Mouse (Mus musculus): ENCODE results near the gene Pde3a. TPM values are rescaled to one million over a fixed set of nuclear protein-coding genes. Genes with fewer than 3 reads are reported as not detected.

The Pde3a gene
- polyA plus RNA-seq, 1 experiment from 2014 or later = 12.0 TPM

- Histone ChIP-seq H3K9me3 (ENCODE audit: control insufficient read depth, low read depth, low read length) (no peaks in the 10 kb centered on the region), H3K27me3 (ENCODE audit: control insufficient read depth, insufficient read depth, low read length) (no peaks in the 10 kb centered on the region), H3K4me3 (ENCODE audit: low read depth, low read length) (no peak overlapping the region), H3K9ac (replicated peaks; ENCODE audit: low read depth, low read length) (no peak overlapping the region), H3K4me2 (replicated peaks; ENCODE audit: low read depth, low read length) (no peak overlapping the region), H3K27ac (ENCODE audit: low read length) (no peak overlapping the region), H3K4me1 (ENCODE audit: control insufficient read depth, insufficient read depth, low read length) (no peaks in the 10 kb centered on the region), H3K36me3 (ENCODE audit: control insufficient read depth, insufficient read depth, low read length) (no peaks in the 10 kb centered on the region)
- ATAC-seq (ENCODE audit: insufficient number of reproducible peaks, insufficient read depth, low FRiP score, low read depth) = no peak
- whole genome bisulfite sequencing = 64% methylated on average over 2 of the region's 2 CpGs
These were observed 123.6 kb downstream of the Pde3a start for GRCm38 (mm10) chr6:141372697-141373096.

- Histone ChIP-seq H3K4me1 (ENCODE audit: control insufficient read depth, insufficient read depth, low read length) (no peaks in the 10 kb centered on the region), H3K27ac (ENCODE audit: low read length) (no peak overlapping the region), H3K9ac (replicated peaks; ENCODE audit: low read depth, low read length) (no peak overlapping the region), H3K4me3 (ENCODE audit: low read depth, low read length) (no peak overlapping the region), H3K27me3 (ENCODE audit: control insufficient read depth, insufficient read depth, low read length) (no peaks in the 10 kb centered on the region), H3K4me2 (replicated peaks; ENCODE audit: low read depth, low read length) (no peak overlapping the region), H3K9me3 (ENCODE audit: control insufficient read depth, low read depth, low read length) (no peaks in the 10 kb centered on the region), H3K36me3 (ENCODE audit: control insufficient read depth, insufficient read depth, low read length) (no peaks in the 10 kb centered on the region)
- WGBS = 72% methylated on average over 2 of the region's 2 CpGs
- ATAC-seq (ENCODE audit: insufficient number of reproducible peaks, insufficient read depth, low FRiP score, low read depth) = no peak
These were observed 125.5 kb downstream of the Pde3a start for GRCm38 (mm10) chr6:141374469-141375057.

- WGBS = 63% methylated on average over 4 of the region's 4 CpGs
- no peak for ATAC-seq (ENCODE audit: insufficient number of reproducible peaks, insufficient read depth, low FRiP score, low read depth)
- Histone ChIP-seq H3K27me3 (ENCODE audit: control insufficient read depth, insufficient read depth, low read length) (no peaks in the 10 kb centered on the region), H3K4me2 (replicated peaks; ENCODE audit: low read depth, low read length) (no peak overlapping the region), H3K27ac (ENCODE audit: low read length) (no peak overlapping the region), H3K4me1 (ENCODE audit: control insufficient read depth, insufficient read depth, low read length) (no peaks in the 10 kb centered on the region), H3K9me3 (ENCODE audit: control insufficient read depth, low read depth, low read length) (no peaks in the 10 kb centered on the region), H3K4me3 (ENCODE audit: low read depth, low read length) (no peak overlapping the region), H3K36me3 (ENCODE audit: control insufficient read depth, insufficient read depth, low read length) (no peaks in the 10 kb centered on the region), H3K9ac (replicated peaks; ENCODE audit: low read depth, low read length) (no peak overlapping the region)
These were observed 126.1 kb downstream of the Pde3a start for GRCm38 (mm10) chr6:141375155-141375554.

GRCm38 (mm10) chr6:141380927-141381326, 131.9 kb downstream of the Pde3a start:
- H3K4me2 ChIP-seq (replicated peaks; ENCODE audit: low read depth, low read length) = peak overlapping the region; percentile 35
- no peaks in the 10 kb centered on the region for H3K36me3 ChIP-seq (ENCODE audit: control insufficient read depth, insufficient read depth, low read length)
- H3K9me3 ChIP-seq (ENCODE audit: control insufficient read depth, low read depth, low read length) = no peaks in the 10 kb centered on the region
- 11% methylated on average over 12 of the region's 12 CpGs for WGBS
- no peak overlapping the region for H3K9ac ChIP-seq (replicated peaks; ENCODE audit: low read depth, low read length)
- H3K27me3 ChIP-seq (ENCODE audit: control insufficient read depth, insufficient read depth, low read length) = no peaks in the 10 kb centered on the region
- peaks cover 13% of the 10 kb centered on the region; the same call in 1 of the 2 replicates for H3K4me1 ChIP-seq (ENCODE audit: control insufficient read depth, insufficient read depth, low read length)
- peak overlapping the region; percentile 41; the same call in 1 of the 2 replicates for H3K27ac ChIP-seq (ENCODE audit: low read length)
- ATAC-seq (ENCODE audit: insufficient number of reproducible peaks, insufficient read depth, low FRiP score, low read depth) = peak; percentile 54; the same call in 1 of the 2 replicates
- no peak overlapping the region for H3K4me3 ChIP-seq (ENCODE audit: low read depth, low read length)

- Histone ChIP-seq H3K36me3 (ENCODE audit: control insufficient read depth, insufficient read depth, low read length) (no peaks in the 10 kb centered on the region), H3K4me3 (ENCODE audit: low read depth, low read length) (no peak overlapping the region), H3K4me1 (ENCODE audit: control insufficient read depth, insufficient read depth, low read length) (peaks cover 13% of the 10 kb centered on the region; the same call in 1 of the 2 replicates), H3K9me3 (ENCODE audit: control insufficient read depth, low read depth, low read length) (no peaks in the 10 kb centered on the region), H3K27ac (ENCODE audit: low read length) (peak overlapping the region; percentile 41; the same call in 1 of the 2 replicates), H3K27me3 (ENCODE audit: control insufficient read depth, insufficient read depth, low read length) (no peaks in the 10 kb centered on the region), H3K9ac (replicated peaks; ENCODE audit: low read depth, low read length) (no peak overlapping the region), H3K4me2 (replicated peaks; ENCODE audit: low read depth, low read length) (peak overlapping the region; percentile 35)
- peak; percentile 85 for ATAC-seq (ENCODE audit: insufficient number of reproducible peaks, insufficient read depth, low FRiP score, low read depth)
- 11% methylated on average over 8 of the region's 8 CpGs for WGBS
These were observed 132.4 kb downstream of the Pde3a start for GRCm38 (mm10) chr6:141381473-141381872.

GRCm38 (mm10) chr6:141381881-141382370, 132.9 kb downstream of the Pde3a start:
- peak overlapping the region; percentile 41; the same call in 1 of the 2 replicates for H3K27ac ChIP-seq (ENCODE audit: low read length)
- H3K4me2 ChIP-seq (replicated peaks; ENCODE audit: low read depth, low read length) = no peak overlapping the region
- H3K9ac ChIP-seq (replicated peaks; ENCODE audit: low read depth, low read length) = no peak overlapping the region

GRCm38 (mm10) chr6:141388104-141388503, 139.0 kb downstream of the Pde3a start:
- Histone ChIP-seq H3K4me1 (ENCODE audit: control insufficient read depth, insufficient read depth, low read length) (peaks cover 5% of the 10 kb centered on the region; the same call in 1 of the 2 replicates), H3K36me3 (ENCODE audit: control insufficient read depth, insufficient read depth, low read length) (no peaks in the 10 kb centered on the region), H3K27ac (ENCODE audit: low read length) (no peak overlapping the region), H3K27me3 (ENCODE audit: control insufficient read depth, insufficient read depth, low read length) (no peaks in the 10 kb centered on the region), H3K4me2 (replicated peaks; ENCODE audit: low read depth, low read length) (no peak overlapping the region), H3K9ac (replicated peaks; ENCODE audit: low read depth, low read length) (no peak overlapping the region), H3K9me3 (ENCODE audit: control insufficient read depth, low read depth, low read length) (no peaks in the 10 kb centered on the region), H3K4me3 (ENCODE audit: low read depth, low read length) (no peak overlapping the region)
- 33% methylated on average over 5 of the region's 5 CpGs for WGBS
- ATAC-seq (ENCODE audit: insufficient number of reproducible peaks, insufficient read depth, low FRiP score, low read depth) = no peak

More at GRCm38 (mm10) chr6:141381881-141382370, 132.9 kb downstream of the Pde3a start:
- no peak overlapping the region for H3K4me3 ChIP-seq (ENCODE audit: low read depth, low read length)
- peaks cover 13% of the 10 kb centered on the region; the same call in 1 of the 2 replicates for H3K4me1 ChIP-seq (ENCODE audit: control insufficient read depth, insufficient read depth, low read length)
- ATAC-seq (ENCODE audit: insufficient number of reproducible peaks, insufficient read depth, low FRiP score, low read depth) = no peak
- H3K36me3 ChIP-seq (ENCODE audit: control insufficient read depth, insufficient read depth, low read length) = no peaks in the 10 kb centered on the region
- no peaks in the 10 kb centered on the region for H3K9me3 ChIP-seq (ENCODE audit: control insufficient read depth, low read depth, low read length)
- WGBS = 77% methylated on average over 4 of the region's 4 CpGs
- H3K27me3 ChIP-seq (ENCODE audit: control insufficient read depth, insufficient read depth, low read length) = no peaks in the 10 kb centered on the region

GRCm38 (mm10) chr6:141395926-141396325, 146.9 kb downstream of the Pde3a start:
- Histone ChIP-seq H3K4me3 (ENCODE audit: low read depth, low read length) (no peak overlapping the region), H3K27ac (ENCODE audit: low read length) (no peak overlapping the region), H3K4me1 (ENCODE audit: control insufficient read depth, insufficient read depth, low read length) (peaks cover 16% of the 10 kb centered on the region; the same call in 1 of the 2 replicates), H3K9ac (replicated peaks; ENCODE audit: low read depth, low read length) (no peak overlapping the region), H3K4me2 (replicated peaks; ENCODE audit: low read depth, low read length) (no peak overlapping the region), H3K9me3 (ENCODE audit: control insufficient read depth, low read depth, low read length) (no peaks in the 10 kb centered on the region), H3K27me3 (ENCODE audit: control insufficient read depth, insufficient read depth, low read length) (no peaks in the 10 kb centered on the region), H3K36me3 (ENCODE audit: control insufficient read depth, insufficient read depth, low read length) (no peaks in the 10 kb centered on the region)
- WGBS = 43% methylated on average over 3 of the region's 3 CpGs
- no peak for ATAC-seq (ENCODE audit: insufficient number of reproducible peaks, insufficient read depth, low FRiP score, low read depth)

All from stomach, embryonic 14.5 days (tissue).